Mouse (Mus musculus) C2C12 (cell line): ENCODE data around the gene Mydgf.

Experiments
- CTCF ChIP-seq: IDR thresholded peaks from one replicate; pipeline ENCODE4 v1.5.1; 2011; ENCODE audit not compliant: control insufficient read depth, insufficient read depth, insufficient read length
- MYOG ChIP-seq: IDR thresholded peaks from one replicate; pipeline ENCODE4 v1.6.1; 2011; ENCODE audit not compliant: control insufficient read depth, insufficient read length; ENCODE audit errors: extremely low read depth

DNA sequence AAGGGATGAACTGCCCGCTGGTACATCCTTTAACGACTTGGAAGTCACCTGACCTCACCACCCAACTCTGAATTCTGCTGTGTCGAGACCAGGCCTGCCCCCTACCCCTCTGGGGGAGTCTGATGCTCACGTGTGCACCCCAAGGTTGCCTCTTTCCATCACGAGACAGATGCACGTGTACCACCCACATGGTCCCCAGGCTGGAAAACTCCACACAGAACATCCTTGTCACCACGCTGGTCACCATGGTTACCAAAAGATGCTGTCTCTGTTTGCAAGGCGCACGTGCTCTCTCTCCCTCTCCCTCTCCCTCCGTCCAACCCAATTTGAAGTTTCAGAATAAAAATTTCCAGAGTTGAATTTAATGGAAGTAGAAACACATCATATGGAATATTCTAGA lies 46.2 kb upstream of the Mydgf start:
- TF ChIP-seq CTCF (no peak), MYOG (no peak)
